Mouse (Mus musculus) lung, postnatal 0 days (tissue): ENCODE measurements at regions not wholly inside any gene's neighbourhood (a gene's known extent, or its start where the extent isn't known, plus 50 kb on each side); places are given as distances from the start of the nearest gene placed in this dataset.

Experiments
- ATAC-seq: fragments of 200-750 bp; cut with Nextera tagmentation; 2 replicates; pipeline ENCODE4 v1.8.0; 2017; ENCODE audit warnings: moderate library complexity
- DNase-seq: peaks from one replicate; pipeline ENCODE4 v3.0.0-alpha.2; 2016; ENCODE audit warnings: low spot score
- H3K27ac ChIP-seq: fragments of 300-500 bp; sonication (generic); 2 replicates; pipeline ENCODE4 v1.5.1; 2014; ENCODE audit warnings: antibody characterized with exemption, mild to moderate bottlenecking, low read length, mixed read lengths
- H3K27me3 ChIP-seq: fragments of 300-500 bp; sonication (generic); replicated peaks from 2 replicates; pipeline ENCODE4 v1.6.1; 2014; ENCODE audit warnings: low read length, mixed read lengths; ENCODE audit not compliant: insufficient read depth
- H3K36me3 ChIP-seq: fragments of 300-500 bp; sonication (generic); 2 replicates; pipeline ENCODE4 v1.6.1; 2014; ENCODE audit warnings: low read length, mixed read lengths; ENCODE audit not compliant: insufficient read depth
- H3K4me1 ChIP-seq: fragments of 300-500 bp; sonication (generic); 2 replicates; pipeline ENCODE4 v1.6.1; 2014; ENCODE audit warnings: antibody characterized with exemption, low read depth, low read length, mixed read lengths; ENCODE audit not compliant: insufficient read depth
- H3K4me2 ChIP-seq: fragments of 300-500 bp; sonication (generic); replicated peaks from 2 replicates; pipeline ENCODE4 v1.6.1; 2014; ENCODE audit warnings: low read depth, mild to moderate bottlenecking, low read length, moderate library complexity, mixed read lengths
- H3K4me3 ChIP-seq: fragments of 300-500 bp; sonication (generic); 2 replicates; pipeline ENCODE4 v1.5.1; 2014; ENCODE audit warnings: low read depth, low read length
- H3K9ac ChIP-seq: fragments of 300-500 bp; sonication (generic); replicated peaks from 2 replicates; pipeline ENCODE4 v1.6.1; 2014; ENCODE audit warnings: low read depth, mild to moderate bottlenecking
- H3K9me3 ChIP-seq: fragments of 300-500 bp; sonication (generic); 2 replicates; pipeline ENCODE4 v1.6.1; 2016; ENCODE audit warnings: low read length, mixed read lengths
- CTCF ChIP-seq: IDR thresholded peaks from 2 replicates; pipeline ENCODE4 v1.5.1; 2016; ENCODE audit warnings: antibody characterized with exemption, mild to moderate bottlenecking
- EP300 ChIP-seq: IDR thresholded peaks from 2 replicates; pipeline ENCODE4 v1.6.1; 2016; ENCODE audit warnings: antibody characterized with exemption, mild to moderate bottlenecking, control low read depth
- WGBS: fragments of 180-500 bp; shearing (Covaris S2); extraction: QIAGEN DNeasy Blood & Tissue Kit; methylation state at CpG from one replicate; pipeline ENCODE4 v1.1.7; 2014; 5-methylcytosine and 5-hydroxymethylcytosine counted together

DNA sequence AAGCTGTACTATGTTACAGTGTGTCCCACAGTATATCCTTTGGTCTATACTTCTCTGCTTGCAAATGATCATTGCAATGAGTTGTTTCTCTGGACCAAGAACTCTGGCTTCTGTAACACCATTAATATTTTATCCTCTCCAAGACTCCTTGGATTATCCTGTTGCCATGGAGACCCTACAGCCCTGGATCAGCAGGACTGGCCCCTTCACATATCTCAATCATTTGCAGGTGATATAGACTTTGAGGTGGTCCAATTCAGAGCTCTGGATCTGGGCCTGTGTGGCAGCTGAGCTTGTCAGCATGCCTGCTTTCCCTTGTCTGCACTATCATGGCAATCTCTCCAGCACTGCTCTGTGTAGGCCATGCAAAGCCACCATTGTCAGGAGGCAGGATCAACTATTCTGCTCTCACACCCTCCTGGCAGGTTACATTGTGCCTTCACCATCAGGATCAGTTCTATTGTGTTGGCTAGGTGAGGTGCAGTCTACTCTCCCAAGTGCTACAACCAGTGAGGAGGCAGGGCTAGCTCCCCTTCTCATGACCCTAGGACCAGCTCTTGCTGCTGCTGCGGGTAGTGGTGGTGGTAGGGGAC lies 110.2 kb upstream of the Try4 start:
- Histone ChIP-seq H3K4me1 (no peaks in the 10 kb centered on the region), H3K27ac (no peak overlapping the region), H3K4me2 (no peak overlapping the region), H3K9ac (no peak overlapping the region), H3K36me3 (no peaks in the 10 kb centered on the region), H3K4me3 (no peak overlapping the region), H3K27me3 (no peaks in the 10 kb centered on the region), H3K9me3 (no peaks in the 10 kb centered on the region)
- TF ChIP-seq EP300 (no peak), CTCF (no peak)
- DNase-seq (no peak), ATAC-seq (no peak)
- 64% methylated on average over 1 of the region's 1 CpGs for WGBS

- Histone ChIP-seq H3K4me3 (no peak overlapping the region), H3K27ac (no peak overlapping the region), H3K9ac (no peak overlapping the region), H3K36me3 (no peaks in the 10 kb centered on the region), H3K27me3 (no peaks in the 10 kb centered on the region), H3K4me1 (no peaks in the 10 kb centered on the region), H3K9me3 (no peaks in the 10 kb centered on the region), H3K4me2 (no peak overlapping the region)
- TF ChIP-seq EP300 (no peak), CTCF (no peak)
- no peak for DNase-seq
- ATAC-seq, result no peak
- 62% methylated on average over 2 of the region's 2 CpGs for WGBS
Observed at GRCm38 (mm10) chr6:41188910-41189309, 113.2 kb upstream of the Try4 start.

GRCm38 (mm10) chr6:41187966-41188365 lies 114.1 kb upstream of the Try4 start:
- no peak overlapping the region for H3K4me2 ChIP-seq
- DNase-seq (no peak), ATAC-seq (no peak)
- WGBS, result 73% methylated on average over 1 of the region's 1 CpGs
- H3K27me3 ChIP-seq, result no peaks in the 10 kb centered on the region
- TF ChIP-seq EP300 (no peak), CTCF (no peak)
- no peaks in the 10 kb centered on the region for H3K9me3 ChIP-seq
- H3K9ac ChIP-seq, result no peak overlapping the region
- H3K27ac ChIP-seq, result no peak overlapping the region
- no peak overlapping the region for H3K4me3 ChIP-seq
- no peaks in the 10 kb centered on the region for H3K4me1 ChIP-seq
- H3K36me3 ChIP-seq, result no peaks in the 10 kb centered on the region

- ATAC-seq, result no peak
- Histone ChIP-seq H3K4me3 (no peak overlapping the region), H3K27ac (no peak overlapping the region), H3K9ac (no peak overlapping the region), H3K27me3 (no peaks in the 10 kb centered on the region), H3K9me3 (no peaks in the 10 kb centered on the region), H3K4me2 (no peak overlapping the region), H3K36me3 (no peaks in the 10 kb centered on the region), H3K4me1 (no peaks in the 10 kb centered on the region)
- TF ChIP-seq EP300, result no peak
- TF ChIP-seq CTCF, result no peak
- no peak for DNase-seq
- 67% methylated on average over 7 of the region's 7 CpGs for WGBS
Observed at GRCm38 (mm10) chr6:41178896-41179295, 123.2 kb upstream of the Try4 start.

DNA sequence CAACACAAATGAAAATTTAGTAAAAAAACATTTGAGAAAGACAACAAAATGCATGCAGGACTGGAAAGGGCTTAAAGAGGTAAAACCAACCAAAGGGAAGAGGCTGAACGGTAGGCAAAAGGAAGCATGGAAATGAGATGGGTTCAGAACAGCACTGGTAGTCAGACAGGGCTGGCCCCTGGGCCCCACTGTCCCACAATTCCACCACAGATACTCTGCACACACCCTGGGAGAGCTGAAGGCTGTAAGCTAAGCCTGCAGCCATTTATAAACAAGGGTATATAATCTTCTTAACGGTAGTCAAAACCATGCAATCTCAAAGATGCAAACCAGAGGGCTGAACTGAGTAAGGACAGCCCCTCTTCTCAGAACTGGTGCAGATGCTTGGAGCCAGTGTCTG lies 124.0 kb upstream of the Try4 start:
- WGBS, result 90% methylated on average over 2 of the region's 2 CpGs
- Histone ChIP-seq H3K36me3 (no peaks in the 10 kb centered on the region), H3K9me3 (no peaks in the 10 kb centered on the region), H3K27me3 (no peaks in the 10 kb centered on the region), H3K27ac (no peak overlapping the region), H3K9ac (no peak overlapping the region), H3K4me1 (no peaks in the 10 kb centered on the region), H3K4me2 (no peak overlapping the region), H3K4me3 (no peak overlapping the region)
- TF ChIP-seq CTCF (no peak), EP300 (no peak)
- DNase-seq (no peak), ATAC-seq (no peak)

DNA sequence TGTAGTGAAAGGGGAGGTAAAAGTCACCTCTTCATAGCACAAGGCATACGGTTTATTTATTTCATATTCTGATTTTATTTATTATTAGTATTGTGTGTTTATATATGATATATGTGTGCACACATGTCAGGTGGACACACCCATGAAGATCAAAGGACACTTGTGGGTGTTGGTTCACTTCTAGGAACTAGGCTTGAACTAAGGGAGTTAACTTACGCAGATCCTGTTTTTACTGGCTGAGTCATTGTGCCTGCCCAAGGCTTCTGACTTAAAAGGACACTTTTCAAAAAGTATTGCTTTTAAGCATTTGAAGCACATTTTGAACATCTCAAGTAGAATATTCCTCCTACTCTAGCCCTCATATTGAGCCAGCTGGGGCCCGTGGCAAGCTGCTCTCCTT lies 124.9 kb upstream of the Try4 start:
- H3K9ac ChIP-seq, result no peak overlapping the region
- no peak for ATAC-seq
- 66% methylated on average over 3 of the region's 3 CpGs for whole genome bisulfite sequencing
- no peaks in the 10 kb centered on the region for H3K4me1 ChIP-seq
- no peaks in the 10 kb centered on the region for H3K36me3 ChIP-seq
- H3K9me3 ChIP-seq, result no peaks in the 10 kb centered on the region
- no peaks in the 10 kb centered on the region for H3K27me3 ChIP-seq
- no peak for TF ChIP-seq CTCF
- no peak for TF ChIP-seq EP300
- no peak overlapping the region for H3K4me3 ChIP-seq
- H3K4me2 ChIP-seq, result no peak overlapping the region
- H3K27ac ChIP-seq, result no peak overlapping the region
- DNase-seq, result no peak

- ATAC-seq, result no peak
- H3K4me2 ChIP-seq, result no peak overlapping the region
- WGBS, result 47% methylated on average over 1 of the region's 1 CpGs
- no peak overlapping the region for H3K27ac ChIP-seq
- H3K27me3 ChIP-seq, result no peaks in the 10 kb centered on the region
- no peak overlapping the region for H3K9ac ChIP-seq
- no peaks in the 10 kb centered on the region for H3K36me3 ChIP-seq
- no peak overlapping the region for H3K4me3 ChIP-seq
- H3K9me3 ChIP-seq, result no peaks in the 10 kb centered on the region
- no peaks in the 10 kb centered on the region for H3K4me1 ChIP-seq
- no peak for TF ChIP-seq CTCF
- no peak for TF ChIP-seq EP300
- DNase-seq, result peak; percentile 9
Observed at GRCm38 (mm10) chr6:41176034-41176433, 126.0 kb upstream of the Try4 start.
